Mouse (Mus musculus) cerebellum, adult 11 months (tissue): ENCODE results near the gene Nup210.
"Not testable (repeated sequence)": the region's sequence is repeated elsewhere in the genome, so short reads cannot be mapped to it uniquely, and the experiment has no call there.

Experiments used
- DNase-seq: peaks from one replicate; pipeline ENCODE4 v3.0.0; 2022

Nup210 gene

GRCm38 (mm10) chr6:91103421-91103820, 13.2 kb downstream of the Nup210 start:
- not testable (repeated sequence) for DNase-seq

DNA sequence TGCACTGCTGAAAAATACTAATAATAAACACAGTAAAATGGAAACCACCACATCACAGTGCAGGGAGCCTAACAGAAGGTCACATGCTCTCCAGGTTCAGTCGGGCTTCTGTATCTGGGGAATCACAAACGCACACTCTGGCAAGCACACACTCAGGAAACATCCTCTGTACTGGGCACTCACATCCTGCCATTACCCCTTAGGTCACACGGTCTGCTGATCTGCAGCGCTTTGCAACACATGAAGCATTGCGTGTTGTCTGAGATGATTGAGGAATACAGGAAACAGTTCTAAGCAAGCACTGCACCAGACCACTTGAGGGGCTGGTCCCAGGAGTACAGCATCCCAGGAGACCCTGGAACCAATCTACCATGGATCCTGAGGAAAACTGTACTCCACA, 16.0 kb downstream of the Nup210 start:
- no peak for DNase-seq

DNA sequence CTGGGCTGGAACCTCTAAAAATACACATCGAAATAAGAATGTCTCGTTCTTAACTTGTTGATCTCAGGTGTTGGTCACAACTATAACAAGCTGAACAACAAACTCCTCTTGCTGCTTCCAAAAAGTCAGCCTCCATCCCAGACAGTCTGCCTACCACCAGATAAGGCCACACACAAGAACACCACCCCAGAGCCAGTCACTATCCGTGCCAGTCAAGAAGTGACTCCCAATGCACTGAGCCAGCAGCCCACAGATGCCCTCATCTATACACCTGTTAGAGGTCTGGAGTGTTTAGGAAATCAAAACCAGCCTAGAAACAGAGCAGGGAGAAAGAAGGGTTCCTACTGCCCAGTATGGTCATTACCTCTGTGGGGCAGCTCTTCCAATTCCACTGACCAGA, 18.8 kb downstream of the Nup210 start:
- DNase-seq = no peak

GRCm38 (mm10) chr6:91095072-91095601, 21.5 kb downstream of the Nup210 start:
- DNase-seq = no peak

DNA sequence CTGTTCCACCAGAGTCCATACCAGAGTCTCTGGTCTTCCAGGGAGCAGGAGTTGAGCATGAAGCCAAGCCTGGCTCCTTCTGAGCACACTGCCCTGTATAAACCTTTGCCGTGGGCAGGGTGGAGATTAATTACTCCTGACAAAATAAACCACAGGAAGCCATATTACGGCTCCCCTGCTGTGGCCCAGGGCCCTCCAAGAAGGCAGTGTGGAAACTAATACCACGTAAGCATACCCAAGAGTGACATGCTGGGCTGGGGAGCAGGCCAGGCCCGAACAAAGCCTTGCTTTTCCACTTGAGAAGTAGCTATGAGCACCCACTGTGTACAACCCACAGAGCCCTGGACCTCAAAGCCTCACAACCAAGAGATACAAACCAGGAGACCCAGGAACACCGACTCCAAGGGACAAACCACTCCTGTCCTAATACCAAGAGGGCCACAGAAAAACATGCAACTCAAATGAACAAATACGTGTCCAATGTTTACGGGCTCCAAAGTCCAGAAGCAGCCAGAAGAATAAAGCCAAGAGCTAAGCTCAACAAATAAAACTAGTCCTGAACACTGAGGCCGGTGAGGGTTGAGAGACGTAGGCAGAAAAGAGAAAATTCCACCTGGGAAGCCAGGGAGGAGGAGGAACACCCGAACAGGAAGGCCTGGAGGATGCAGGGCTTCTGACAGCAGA, 24.3 kb downstream of the Nup210 start:
- DNase-seq = no peak

- no peak for DNase-seq
These were observed 31.3 kb downstream of the Nup210 start for GRCm38 (mm10) chr6:91085114-91085892.

- no peak for DNase-seq
These were observed 36.6 kb downstream of the Nup210 start for GRCm38 (mm10) chr6:91080033-91080432.

GRCm38 (mm10) chr6:91076249-91076648, 40.4 kb downstream of the Nup210 start:
- DNase-seq = peak; percentile 49

- no peak for DNase-seq
These were observed 48.1 kb downstream of the Nup210 start for GRCm38 (mm10) chr6:91068511-91068910.

GRCm38 (mm10) chr6:91067048-91067447, 49.6 kb downstream of the Nup210 start:
- no peak for DNase-seq

DNA sequence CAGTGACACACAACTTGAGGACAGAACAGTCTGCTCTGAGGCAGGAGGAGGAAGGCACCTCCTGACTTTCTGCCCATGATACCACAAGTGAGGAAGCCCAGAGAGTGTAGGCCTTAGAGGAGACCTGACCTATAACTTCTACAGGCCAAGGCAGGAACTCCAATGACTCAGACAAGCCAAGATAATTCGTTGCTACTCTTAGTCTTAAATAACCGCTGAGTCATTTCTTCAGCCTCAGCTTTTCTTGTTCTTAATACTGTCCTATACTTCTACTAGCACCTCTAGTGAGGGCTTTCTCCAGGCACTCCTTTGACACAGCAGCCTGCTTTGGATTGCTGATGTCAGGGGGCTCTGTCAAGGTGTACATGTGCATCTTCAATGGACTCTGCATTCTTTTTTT, 55.3 kb downstream of the Nup210 start:
- no peak for DNase-seq

DNA sequence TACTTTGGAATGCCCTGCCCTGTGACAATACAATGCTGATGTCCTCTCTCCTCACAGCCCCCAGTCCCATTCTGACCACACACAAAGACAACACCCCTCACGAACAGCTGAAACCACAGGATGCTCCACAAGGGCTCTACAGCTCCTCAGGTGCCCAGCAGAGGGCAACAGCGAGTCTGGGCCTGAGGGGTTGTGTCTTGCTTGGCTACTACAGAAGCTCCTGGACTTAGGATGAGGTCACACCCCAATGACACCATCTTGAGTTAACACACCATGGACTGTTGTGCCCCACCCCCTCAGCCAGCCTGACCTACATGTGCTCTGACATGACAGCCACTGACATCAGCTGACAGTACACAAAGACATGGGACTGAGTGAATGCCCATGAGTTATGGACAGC, 56.9 kb downstream of the Nup210 start:
- DNase-seq = peak; percentile 33

GRCm38 (mm10) chr6:91057989-91058388, 58.6 kb downstream of the Nup210 start:
- DNase-seq = no peak

- no peak for DNase-seq
These were observed 60.3 kb downstream of the Nup210 start for GRCm38 (mm10) chr6:91056348-91056747.

DNA sequence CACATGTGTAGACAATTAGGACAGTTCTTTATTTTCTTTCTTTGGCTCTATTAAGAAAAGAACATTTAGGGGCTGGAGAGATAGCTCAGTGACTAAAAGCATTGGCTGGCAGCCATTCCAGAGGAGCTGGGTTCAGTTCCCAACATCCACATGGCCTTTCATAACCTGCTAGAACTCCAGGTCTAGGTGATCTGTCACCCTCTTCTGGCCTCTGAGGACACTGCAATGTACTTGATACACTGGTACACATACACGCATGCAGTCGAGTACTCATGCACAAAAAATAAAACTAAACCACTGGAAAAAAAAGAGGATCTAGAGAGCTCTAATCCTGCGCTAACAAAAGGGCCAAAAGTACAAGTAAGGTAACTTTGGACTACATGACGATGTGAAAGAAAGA, 64.1 kb downstream of the Nup210 start:
- no peak for DNase-seq

DNA sequence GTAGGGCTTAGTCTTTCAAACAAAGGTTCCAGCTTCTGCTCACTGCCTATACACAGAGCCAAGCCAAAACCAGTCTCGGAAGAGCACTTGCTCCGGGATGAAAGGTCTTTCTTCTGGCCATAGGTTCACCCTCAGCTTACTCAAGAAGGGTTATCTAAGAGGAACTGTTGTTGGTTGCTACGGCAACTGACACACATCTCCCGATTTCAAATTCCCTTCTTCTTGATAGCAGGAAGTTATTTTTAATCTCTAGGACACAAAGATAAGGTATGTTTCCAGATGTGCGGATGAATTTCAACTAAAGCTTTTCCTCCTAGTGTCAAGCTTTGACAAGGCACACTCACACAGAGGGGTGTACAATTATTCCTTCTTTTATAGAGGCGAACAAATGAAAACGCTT, 68.6 kb downstream of the Nup210 start:
- no peak for DNase-seq

- DNase-seq = no peak
These were observed 69.2 kb downstream of the Nup210 start for GRCm38 (mm10) chr6:91047434-91047833.

DNA sequence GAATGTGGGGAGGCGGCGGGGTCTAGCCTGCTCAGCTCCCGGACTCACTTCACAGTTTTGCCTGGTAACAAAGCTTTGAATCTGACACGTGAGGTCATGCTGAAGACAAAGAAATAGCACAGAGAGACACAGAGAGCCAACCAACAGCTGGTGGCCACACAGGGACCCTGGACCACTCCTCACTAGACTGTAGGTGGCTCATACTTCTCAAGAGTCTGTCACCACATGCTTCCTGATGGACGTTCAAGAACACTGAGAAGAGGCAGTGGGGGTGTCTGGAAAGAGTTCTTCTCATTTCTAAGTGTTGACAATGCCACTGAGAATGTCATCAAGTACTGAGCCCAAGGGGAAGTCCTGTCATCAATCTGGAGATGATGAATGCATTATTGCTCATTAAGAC, 70.4 kb downstream of the Nup210 start:
- no peak for DNase-seq

- DNase-seq = no peak
These were observed 71.8 kb downstream of the Nup210 start for GRCm38 (mm10) chr6:91044628-91045331.

- DNase-seq = no peak
These were observed 75.3 kb downstream of the Nup210 start for GRCm38 (mm10) chr6:91041287-91041686.

- DNase-seq = no peak
These were observed 88.4 kb downstream of the Nup210 start for GRCm38 (mm10) chr6:91028256-91028655.

GRCm38 (mm10) chr6:91020810-91021209, 95.8 kb downstream of the Nup210 start:
- no peak for DNase-seq

- no peak for DNase-seq
These were observed 99.9 kb downstream of the Nup210 start for GRCm38 (mm10) chr6:91016600-91017230.
